Mouse (Mus musculus) bone marrow macrophage, adult 2 months (primary cell): ENCODE data around the gene Pcbp3.

Source experiments
- CTCF ChIP-seq: IDR thresholded peaks from 2 replicates; pipeline ENCODE4 v1.5.1; 2012; ENCODE audit warnings: low read depth, mild to moderate bottlenecking, low read length, moderate library complexity
- POLR2A ChIP-seq: IDR thresholded peaks from 2 replicates; pipeline ENCODE4 v1.6.1; 2012; ENCODE audit warnings: mild to moderate bottlenecking, low read depth, low read length, borderline replicate concordance

- no peak for TF ChIP-seq CTCF
- TF ChIP-seq POLR2A: no peak
Measured at GRCm38 (mm10) chr10:76905935-76906341, 55.7 kb downstream of the Pcbp3 start.
